Mouse (Mus musculus): ENCODE results near the gene Vps41. TPM values are rescaled to one million over a fixed set of nuclear protein-coding genes. Genes with fewer than 3 reads are reported as not detected.

Gene Vps41
- polyA plus RNA-seq, 1 experiment from 2014 or later = 126 TPM

- H3K4me2 ChIP-seq (replicated peaks) = no peak overlapping the region
- no peaks in the 10 kb centered on the region for H3K9me3 ChIP-seq
- no peaks in the 10 kb centered on the region for H3K4me1 ChIP-seq
- H3K36me3 ChIP-seq = peaks cover 8% of the 10 kb centered on the region; the same call in 1 of the 2 replicates
- 92% methylated on average over 1 of the region's 1 CpGs for WGBS
- no peak for ATAC-seq (replicated peaks)
- no peak overlapping the region for H3K9ac ChIP-seq (replicated peaks)
- H3K27me3 ChIP-seq = no peaks in the 10 kb centered on the region
- H3K4me3 ChIP-seq = no peak overlapping the region
- H3K27ac ChIP-seq (replicated peaks) = no peak overlapping the region
Observed at GRCm38 (mm10) chr13:18843546-18843945, 126.5 kb downstream of the Vps41 start.

GRCm38 (mm10) chr13:18847386-18847785 lies 130.3 kb downstream of the Vps41 start:
- Histone ChIP-seq H3K9ac (replicated peaks) (no peak overlapping the region), H3K27ac (replicated peaks) (no peak overlapping the region), H3K36me3 (peaks cover 12% of the 10 kb centered on the region), H3K27me3 (no peaks in the 10 kb centered on the region), H3K9me3 (no peaks in the 10 kb centered on the region), H3K4me1 (no peaks in the 10 kb centered on the region), H3K4me2 (replicated peaks) (no peak overlapping the region), H3K4me3 (no peak overlapping the region)
- ATAC-seq (replicated peaks) = no peak
- 90% methylated on average over 3 of the region's 3 CpGs for WGBS

DNA sequence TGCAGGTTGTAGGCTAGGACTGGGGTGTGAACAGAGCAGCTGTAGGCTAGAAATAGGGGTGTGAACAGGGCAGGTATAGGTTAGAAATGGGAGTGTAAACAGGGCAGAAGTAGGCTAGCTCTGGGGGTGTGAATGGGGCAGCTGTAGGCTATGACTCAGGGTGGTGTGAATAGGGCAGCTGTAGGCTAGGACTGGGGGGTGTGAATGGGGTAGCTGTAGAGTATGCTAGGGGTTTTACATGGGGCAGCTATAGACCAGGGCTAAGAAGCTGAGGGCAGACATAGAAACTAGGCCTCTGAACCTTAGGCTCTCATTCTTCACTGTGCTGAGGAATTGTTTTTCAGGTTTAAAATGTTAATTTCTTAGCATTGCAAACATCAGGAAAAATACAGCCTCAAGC lies 132.5 kb downstream of the Vps41 start:
- no peaks in the 10 kb centered on the region for H3K4me1 ChIP-seq
- H3K27me3 ChIP-seq = no peaks in the 10 kb centered on the region
- peaks cover 18% of the 10 kb centered on the region for H3K36me3 ChIP-seq
- H3K9ac ChIP-seq (replicated peaks) = no peak overlapping the region
- no peak overlapping the region for H3K27ac ChIP-seq (replicated peaks)
- no peak overlapping the region for H3K4me3 ChIP-seq
- no peak overlapping the region for H3K4me2 ChIP-seq (replicated peaks)
- peak; percentile 41; the same call in 1 of the 2 replicates for ATAC-seq (replicated peaks)
- no peaks in the 10 kb centered on the region for H3K9me3 ChIP-seq

DNA sequence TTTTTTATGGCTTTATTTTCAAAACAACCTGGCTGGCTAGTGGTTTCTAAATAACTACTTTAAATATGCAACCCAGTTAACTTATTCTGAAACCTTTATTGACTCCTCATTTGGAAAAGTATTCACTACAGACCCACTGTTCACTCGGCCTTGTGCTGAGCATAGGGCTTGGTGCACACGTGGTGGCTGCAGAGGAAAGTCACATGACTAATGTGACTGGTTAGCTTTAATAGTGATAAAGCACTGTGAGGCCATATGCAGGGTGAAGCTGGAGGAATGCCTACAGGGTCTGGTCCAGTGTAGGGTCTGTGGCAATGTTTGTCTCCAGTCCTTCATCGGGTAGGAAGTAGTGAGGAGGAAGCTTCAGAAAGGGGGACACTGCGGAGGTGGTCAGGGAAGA lies 134.1 kb downstream of the Vps41 start:
- ATAC-seq (replicated peaks) = no peak
- Histone ChIP-seq H3K4me3 (no peak overlapping the region), H3K27me3 (no peaks in the 10 kb centered on the region), H3K9ac (replicated peaks) (no peak overlapping the region), H3K4me2 (replicated peaks) (no peak overlapping the region), H3K4me1 (peaks cover 5% of the 10 kb centered on the region), H3K36me3 (peaks cover 15% of the 10 kb centered on the region), H3K9me3 (no peaks in the 10 kb centered on the region), H3K27ac (replicated peaks) (no peak overlapping the region)
- 80% methylated on average over 4 of the region's 4 CpGs for WGBS

DNA sequence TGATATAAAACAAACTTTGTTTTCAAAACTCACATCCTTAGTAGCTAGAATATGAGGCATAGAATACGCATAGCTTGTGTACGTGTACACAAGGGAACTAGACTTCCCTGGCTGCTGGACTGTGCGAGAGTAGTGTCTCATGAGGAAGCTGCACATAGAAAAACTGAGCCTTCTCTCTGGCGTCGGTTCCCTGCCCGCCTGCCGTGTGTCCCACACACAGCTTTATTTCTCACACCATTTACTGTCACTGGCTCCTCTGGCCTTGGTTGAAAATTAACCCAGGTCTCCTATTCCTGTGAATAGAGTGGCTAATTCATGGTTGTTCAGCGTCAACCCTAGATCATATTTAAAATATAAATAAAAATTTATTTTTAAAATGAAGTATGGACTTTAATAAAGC lies 135.6 kb downstream of the Vps41 start:
- H3K36me3 ChIP-seq = peaks cover 11% of the 10 kb centered on the region; the same call in 1 of the 2 replicates
- WGBS = 96% methylated on average over 8 of the region's 8 CpGs

DNA sequence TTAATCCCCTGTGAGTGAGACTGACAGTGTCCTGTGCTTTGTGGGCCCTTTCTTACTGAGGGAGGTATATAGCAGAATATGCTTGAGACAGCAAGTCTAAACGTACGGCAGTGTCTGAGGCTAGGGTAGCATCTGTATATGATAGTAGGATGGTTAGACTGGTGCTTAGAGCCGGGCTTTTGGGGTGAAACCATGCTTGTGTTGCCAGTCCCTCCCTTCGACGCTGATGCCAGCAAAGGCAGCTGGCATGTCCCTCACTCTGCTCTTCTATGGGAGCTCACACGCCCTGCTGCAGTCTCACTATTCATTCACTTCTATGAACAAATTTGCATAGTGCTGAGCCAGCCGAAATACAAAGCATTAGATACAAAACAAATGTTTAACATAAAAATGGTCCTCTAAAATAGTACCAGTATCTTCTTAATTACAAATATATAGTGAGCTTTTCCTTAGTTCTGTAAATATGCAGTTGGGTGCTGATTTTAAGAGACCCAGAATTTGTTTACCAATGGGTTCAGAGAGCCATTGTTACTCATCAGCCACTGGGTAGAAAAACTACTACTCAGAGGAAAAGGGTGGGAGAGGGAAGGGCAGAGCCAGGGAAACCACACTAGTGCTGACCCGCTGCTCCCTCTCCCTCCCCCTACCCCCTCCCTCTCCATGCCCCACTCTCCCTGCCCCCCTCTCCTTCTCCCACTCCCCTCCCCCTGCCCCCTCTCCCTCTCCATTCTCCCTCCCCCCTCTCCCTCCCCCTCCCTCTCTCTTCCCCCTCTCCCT lies 139.1 kb downstream of the Vps41 start:
- H3K27ac ChIP-seq (replicated peaks) = peak overlapping the region; percentile 81
- H3K4me2 ChIP-seq (replicated peaks) = no peak overlapping the region
- H3K9ac ChIP-seq (replicated peaks) = no peak overlapping the region
- peak; percentile 97 for ATAC-seq (replicated peaks)
- H3K9me3 ChIP-seq = no peaks in the 10 kb centered on the region
- WGBS = 19% methylated on average over 8 of the region's 8 CpGs
- H3K4me1 ChIP-seq = peaks cover 16% of the 10 kb centered on the region
- no peaks in the 10 kb centered on the region for H3K27me3 ChIP-seq
- H3K4me3 ChIP-seq = no peak overlapping the region
- 0 out of 2 replicates have a peak, but pooled peaks cover 5% of the 10 kb centered on the region for H3K36me3 ChIP-seq

More for the DNA sequence above, 135.6 kb downstream of the Vps41 start:
- no peak overlapping the region for H3K4me3 ChIP-seq
- H3K27ac ChIP-seq (replicated peaks) = no peak overlapping the region
- no peak overlapping the region for H3K9ac ChIP-seq (replicated peaks)
- no peak for ATAC-seq (replicated peaks)
- no peaks in the 10 kb centered on the region for H3K27me3 ChIP-seq
- H3K9me3 ChIP-seq = no peaks in the 10 kb centered on the region
- H3K4me1 ChIP-seq = peaks cover 13% of the 10 kb centered on the region
- no peak overlapping the region for H3K4me2 ChIP-seq (replicated peaks)

GRCm38 (mm10) chr13:18858183-18858582 lies 141.1 kb downstream of the Vps41 start:
- Histone ChIP-seq H3K9me3 (no peaks in the 10 kb centered on the region), H3K4me1 (peaks cover 16% of the 10 kb centered on the region), H3K4me3 (no peak overlapping the region), H3K4me2 (replicated peaks) (no peak overlapping the region), H3K27me3 (no peaks in the 10 kb centered on the region), H3K36me3 (0 out of 2 replicates have a peak, but pooled peaks cover 6% of the 10 kb centered on the region), H3K27ac (replicated peaks) (peak overlapping the region; percentile 33), H3K9ac (replicated peaks) (no peak overlapping the region)
- WGBS = 53% methylated on average over 4 of the region's 4 CpGs
- ATAC-seq (replicated peaks) = no peak

GRCm38 (mm10) chr13:18859389-18859788 lies 142.3 kb downstream of the Vps41 start:
- no peak overlapping the region for H3K9ac ChIP-seq (replicated peaks)
- no peak overlapping the region for H3K27ac ChIP-seq (replicated peaks)
- H3K4me1 ChIP-seq = peaks cover 16% of the 10 kb centered on the region
- H3K27me3 ChIP-seq = no peaks in the 10 kb centered on the region
- ATAC-seq (replicated peaks) = no peak
- 88% methylated on average over 3 of the region's 3 CpGs for WGBS
- H3K9me3 ChIP-seq = no peaks in the 10 kb centered on the region
- no peak overlapping the region for H3K4me3 ChIP-seq
- no peak overlapping the region for H3K4me2 ChIP-seq (replicated peaks)
- 0 out of 2 replicates have a peak, but pooled peaks cover 8% of the 10 kb centered on the region for H3K36me3 ChIP-seq

- no peaks in the 10 kb centered on the region for H3K27me3 ChIP-seq
- H3K4me1 ChIP-seq = 0 out of 2 replicates have a peak, but pooled peaks cover 6% of the 10 kb centered on the region
- peak overlapping the region; percentile 73 for H3K27ac ChIP-seq (replicated peaks)
- peak; percentile 83 for ATAC-seq (replicated peaks)
- peaks cover 14% of the 10 kb centered on the region; the same call in 1 of the 2 replicates for H3K36me3 ChIP-seq
- H3K4me2 ChIP-seq (replicated peaks) = no peak overlapping the region
- no peaks in the 10 kb centered on the region for H3K9me3 ChIP-seq
- WGBS = 37% methylated on average over 5 of the region's 5 CpGs
- no peak overlapping the region for H3K9ac ChIP-seq (replicated peaks)
- H3K4me3 ChIP-seq = no peak overlapping the region
Observed at GRCm38 (mm10) chr13:18868030-18868490, 151.0 kb downstream of the Vps41 start.

GRCm38 (mm10) chr13:18868825-18869224 lies 151.7 kb downstream of the Vps41 start:
- no peak overlapping the region for H3K27ac ChIP-seq (replicated peaks)
- ATAC-seq (replicated peaks) = no peak
- no peak overlapping the region for H3K4me2 ChIP-seq (replicated peaks)
- WGBS = 92% methylated on average over 5 of the region's 5 CpGs
- no peak overlapping the region for H3K4me3 ChIP-seq
- H3K9ac ChIP-seq (replicated peaks) = no peak overlapping the region
- peaks cover 12% of the 10 kb centered on the region; the same call in 1 of the 2 replicates for H3K36me3 ChIP-seq
- no peaks in the 10 kb centered on the region for H3K9me3 ChIP-seq
- 0 out of 2 replicates have a peak, but pooled peaks cover 6% of the 10 kb centered on the region for H3K4me1 ChIP-seq
- no peaks in the 10 kb centered on the region for H3K27me3 ChIP-seq

GRCm38 (mm10) chr13:18875321-18875720 lies 158.2 kb downstream of the Vps41 start:
- no peaks in the 10 kb centered on the region for H3K4me1 ChIP-seq
- no peak overlapping the region for H3K4me2 ChIP-seq (replicated peaks)
- no peaks in the 10 kb centered on the region for H3K9me3 ChIP-seq
- no peak overlapping the region for H3K4me3 ChIP-seq
- no peak overlapping the region for H3K9ac ChIP-seq (replicated peaks)
- H3K27ac ChIP-seq (replicated peaks) = no peak overlapping the region
- H3K36me3 ChIP-seq = no peaks in the 10 kb centered on the region
- WGBS = 86% methylated on average over 7 of the region's 7 CpGs
- ATAC-seq (replicated peaks) = no peak
- no peaks in the 10 kb centered on the region for H3K27me3 ChIP-seq

- Histone ChIP-seq H3K9ac (replicated peaks) (no peak overlapping the region), H3K27me3 (no peaks in the 10 kb centered on the region), H3K9me3 (no peaks in the 10 kb centered on the region), H3K36me3 (no peaks in the 10 kb centered on the region), H3K4me2 (replicated peaks) (no peak overlapping the region), H3K27ac (replicated peaks) (peak overlapping the region; percentile 37; the same call in 1 of the 2 replicates), H3K4me1 (0 out of 2 replicates have a peak, but pooled peaks cover 3% of the 10 kb centered on the region), H3K4me3 (no peak overlapping the region)
- peak; percentile 95 for ATAC-seq (replicated peaks)
- 45% methylated on average over 9 of the region's 9 CpGs for WGBS
Observed at GRCm38 (mm10) chr13:18892910-18893309, 175.8 kb downstream of the Vps41 start.
